Mouse (Mus musculus) liver, adult 2 months (tissue): ENCODE measurements at regions not wholly inside any gene's neighbourhood (a gene's known extent, or its start where the extent isn't known, plus 50 kb on each side); places are given as distances from the start of the nearest gene placed in this dataset.

Source experiments
- DNase-seq: peaks from one replicate; pipeline ENCODE4 v3.0.0-alpha.2; 2011; ENCODE audit warnings: low read depth, low spot score; ENCODE audit errors: extremely low read depth
- H3K27ac ChIP-seq: fragments of 200-500 bp; replicated peaks from 2 replicates; pipeline ENCODE4 v1.5.1; 2012; ENCODE audit warnings: low read depth, mild to moderate bottlenecking, control low read depth, inconsistent platforms, low read length; ENCODE audit not compliant: insufficient read depth
- H3K27me3 ChIP-seq: fragments of 200-500 bp; 2 replicates; pipeline ENCODE4 v1.6.1; 2012; ENCODE audit warnings: mild to moderate bottlenecking, moderate library complexity, low read length, inconsistent platforms; ENCODE audit not compliant: control insufficient read depth, insufficient read depth
- H3K36me3 ChIP-seq: fragments of 200-500 bp; 2 replicates; pipeline ENCODE4 v1.6.1; 2012; ENCODE audit warnings: low read length, inconsistent platforms; ENCODE audit not compliant: control insufficient read depth, insufficient read depth
- H3K4me1 ChIP-seq: fragments of 200-500 bp; 2 replicates; pipeline ENCODE4 v1.6.1; 2011; ENCODE audit warnings: low read length; ENCODE audit not compliant: control insufficient read depth, insufficient read depth
- H3K4me3 ChIP-seq: fragments of 200-500 bp; 2 replicates; pipeline ENCODE4 v1.5.1; 2011; ENCODE audit warnings: low read depth, mild to moderate bottlenecking, control low read depth, low read length, moderate library complexity; ENCODE audit not compliant: insufficient read depth
- H3K79me2 ChIP-seq: fragments of 200-500 bp; 2 replicates; pipeline ENCODE4 v1.6.1; 2012; ENCODE audit warnings: inconsistent platforms, mild to moderate bottlenecking, low read length, moderate library complexity; ENCODE audit not compliant: control insufficient read depth, insufficient read depth
- H3K9ac ChIP-seq: fragments of 200-500 bp; 2 replicates; pipeline ENCODE4 v1.6.1; 2012; ENCODE audit warnings: low read depth, mild to moderate bottlenecking, control low read depth, inconsistent platforms, low read length
- CTCF ChIP-seq: fragments of 200-500 bp; IDR thresholded peaks from 2 replicates; pipeline ENCODE4 v1.5.1; 2011; ENCODE audit warnings: low read depth, low read length, control low read depth
- POLR2A ChIP-seq: fragments of 200-500 bp; IDR thresholded peaks from 2 replicates; pipeline ENCODE4 v1.6.1; 2011; ENCODE audit warnings: low read length, control low read depth; ENCODE audit not compliant: insufficient read depth; ENCODE audit errors: extremely low read depth
- WGBS: fragments of 180-500 bp; shearing (Covaris S2); methylation state at CpG from one replicate; pipeline ENCODE4 v1.1.7; 2018; 5-methylcytosine and 5-hydroxymethylcytosine counted together

- H3K79me2 ChIP-seq = no peaks in the 10 kb centered on the region
- H3K9ac ChIP-seq = no peak overlapping the region
- no peaks in the 10 kb centered on the region for H3K27me3 ChIP-seq
- no peak overlapping the region for H3K27ac ChIP-seq
- no peaks in the 10 kb centered on the region for H3K4me1 ChIP-seq
- no peak for DNase-seq
- H3K4me3 ChIP-seq = no peak overlapping the region
- WGBS = 63% methylated on average over 5 of the region's 5 CpGs
- H3K36me3 ChIP-seq = no peaks in the 10 kb centered on the region
- TF ChIP-seq CTCF = no peak
- no peak for TF ChIP-seq POLR2A
Observed at GRCm38 (mm10) chr13:89394717-89395344, 144.8 kb upstream of the Hapln1 start.

GRCm38 (mm10) chr13:89395851-89396250, 143.7 kb upstream of the Hapln1 start:
- WGBS = 53% methylated on average over 3 of the region's 3 CpGs
- Histone ChIP-seq H3K36me3 (no peaks in the 10 kb centered on the region), H3K4me1 (no peaks in the 10 kb centered on the region), H3K79me2 (no peaks in the 10 kb centered on the region), H3K27me3 (no peaks in the 10 kb centered on the region), H3K9ac (no peak overlapping the region), H3K4me3 (no peak overlapping the region), H3K27ac (no peak overlapping the region)
- TF ChIP-seq CTCF (no peak), POLR2A (no peak)
- DNase-seq = no peak

- DNase-seq = no peak
- Histone ChIP-seq H3K9ac (no peak overlapping the region), H3K36me3 (no peaks in the 10 kb centered on the region), H3K4me3 (no peak overlapping the region), H3K27me3 (no peaks in the 10 kb centered on the region), H3K27ac (no peak overlapping the region), H3K4me1 (no peaks in the 10 kb centered on the region), H3K79me2 (no peaks in the 10 kb centered on the region)
- 27% methylated on average over 5 of the region's 5 CpGs for WGBS
- TF ChIP-seq POLR2A (no peak), CTCF (no peak)
Observed at GRCm38 (mm10) chr13:89401084-89401671, 138.4 kb upstream of the Hapln1 start.

- Histone ChIP-seq H3K79me2 (no peaks in the 10 kb centered on the region), H3K27ac (no peak overlapping the region), H3K36me3 (no peaks in the 10 kb centered on the region), H3K4me3 (no peak overlapping the region), H3K9ac (no peak overlapping the region), H3K27me3 (no peaks in the 10 kb centered on the region), H3K4me1 (no peaks in the 10 kb centered on the region)
- WGBS = 87% methylated on average over 2 of the region's 2 CpGs
- TF ChIP-seq CTCF (no peak), POLR2A (no peak)
- DNase-seq = no peak
Observed at GRCm38 (mm10) chr13:89410504-89410903, 129.1 kb upstream of the Hapln1 start.

- no peaks in the 10 kb centered on the region for H3K4me1 ChIP-seq
- H3K9ac ChIP-seq = no peak overlapping the region
- H3K4me3 ChIP-seq = no peak overlapping the region
- H3K27me3 ChIP-seq = no peaks in the 10 kb centered on the region
- H3K79me2 ChIP-seq = no peaks in the 10 kb centered on the region
- DNase-seq = no peak
- no peaks in the 10 kb centered on the region for H3K36me3 ChIP-seq
- no peak for TF ChIP-seq CTCF
- no peak for TF ChIP-seq POLR2A
- 78% methylated on average over 1 of the region's 1 CpGs for WGBS
- no peak overlapping the region for H3K27ac ChIP-seq
Observed at GRCm38 (mm10) chr13:89412768-89413487, 126.7 kb upstream of the Hapln1 start.

GRCm38 (mm10) chr13:89418804-89419203, 120.8 kb upstream of the Hapln1 start:
- no peak overlapping the region for H3K27ac ChIP-seq
- H3K79me2 ChIP-seq = no peaks in the 10 kb centered on the region
- no peak overlapping the region for H3K9ac ChIP-seq
- no peaks in the 10 kb centered on the region for H3K36me3 ChIP-seq
- WGBS = 79% methylated on average over 3 of the region's 3 CpGs
- no peaks in the 10 kb centered on the region for H3K4me1 ChIP-seq
- DNase-seq = no peak
- no peaks in the 10 kb centered on the region for H3K27me3 ChIP-seq
- no peak overlapping the region for H3K4me3 ChIP-seq
- TF ChIP-seq POLR2A (no peak), CTCF (no peak)
